Mouse (Mus musculus): Measurements from ENCODE around the gene Zcwpw1.
A peak's percentile ranks its signal among the peaks of the same experiment; 100 is the strongest.

Gene Zcwpw1

GRCm38 (mm10) chr5:137756106-137756505, 31.5 kb upstream of the Zcwpw1 start:
- DNase-seq, result no peak

- peak; percentile 95 for DNase-seq
Observed at GRCm38 (mm10) chr5:137756882-137757661, 30.5 kb upstream of the Zcwpw1 start.

- peak; percentile 78 for DNase-seq
Observed at GRCm38 (mm10) chr5:137757887-137758286, 29.7 kb upstream of the Zcwpw1 start.

GRCm38 (mm10) chr5:137758921-137759534, 28.6 kb upstream of the Zcwpw1 start:
- DNase-seq, result no peak

- DNase-seq, result peak; percentile 92
Observed at GRCm38 (mm10) chr5:137759971-137760412, 27.6 kb upstream of the Zcwpw1 start.

GRCm38 (mm10) chr5:137764609-137765340, 22.8 kb upstream of the Zcwpw1 start:
- no peak for DNase-seq

- no peak for DNase-seq
Observed at GRCm38 (mm10) chr5:137766270-137766669, 21.3 kb upstream of the Zcwpw1 start.

- no peak for DNase-seq
Observed at GRCm38 (mm10) chr5:137768475-137768874, 19.1 kb upstream of the Zcwpw1 start.

- no peak for DNase-seq
Observed at GRCm38 (mm10) chr5:137770709-137771108, 16.9 kb upstream of the Zcwpw1 start.

GRCm38 (mm10) chr5:137772755-137773154, 14.8 kb upstream of the Zcwpw1 start:
- no peak for DNase-seq

GRCm38 (mm10) chr5:137775587-137776290, 11.9 kb upstream of the Zcwpw1 start:
- no peak for DNase-seq

- DNase-seq, result no peak
Observed at GRCm38 (mm10) chr5:137776408-137776918, 11.1 kb upstream of the Zcwpw1 start.

GRCm38 (mm10) chr5:137777267-137777845, 10.2 kb upstream of the Zcwpw1 start:
- peak; percentile 44 for DNase-seq

GRCm38 (mm10) chr5:137778635-137779034, 9.0 kb upstream of the Zcwpw1 start, which contains the start of gene Ppp1r35:
Gene Ppp1r35 (plus strand): TSS chr5:137778849.
- peak; percentile 96 for DNase-seq

- DNase-seq, result peak; percentile 58
Observed at GRCm38 (mm10) chr5:137779053-137779933, 8.3 kb upstream of the Zcwpw1 start.

- peak; percentile 43 for DNase-seq
Observed at GRCm38 (mm10) chr5:137781661-137782060, 5.9 kb upstream of the Zcwpw1 start.

GRCm38 (mm10) chr5:137782776-137783522, 4.6 kb upstream of the Zcwpw1 start:
- DNase-seq, result peak; percentile 51

GRCm38 (mm10) chr5:137783901-137784540, 3.6 kb upstream of the Zcwpw1 start:
- DNase-seq, result no peak

GRCm38 (mm10) chr5:137784546-137784945, 3.1 kb upstream of the Zcwpw1 start:
- peak; percentile 67 for DNase-seq

All from cerebellum, adult 9-10 months (tissue).